Mouse (Mus musculus): ENCODE data around the gene Lca5l.

DNA sequence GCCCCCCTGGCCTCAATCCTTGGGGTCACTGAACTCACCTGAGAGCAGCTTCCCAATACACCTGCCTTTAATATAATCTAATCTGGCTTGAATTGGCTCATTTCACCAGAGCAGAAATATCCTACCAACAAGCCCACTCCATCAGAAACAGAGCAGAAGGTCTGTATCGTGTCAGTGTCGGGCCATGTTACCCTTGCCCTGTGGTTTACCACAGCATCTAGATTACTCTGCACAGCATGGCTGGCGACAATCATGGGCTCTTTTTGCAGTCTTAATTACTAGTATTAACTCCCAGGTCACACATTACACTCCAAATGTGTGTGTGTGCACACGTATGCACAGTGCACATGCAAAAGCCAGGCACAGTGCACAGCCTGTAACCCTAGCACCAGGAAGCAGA is 23.2 kb downstream of the Lca5l start:
- TF ChIP-seq POLR2A (IDR thresholded peaks at IDR 0.05; ENCODE audit: low read depth, low read length) (no peak), CTCF (IDR thresholded peaks at IDR 0.05; ENCODE audit: borderline replicate concordance, insufficient read depth, low read length) (no peak)
